8 mouse cellular contexts compared by ENCODE assay signal in genomic region chr6:49236331-49236730, GRCm38 (mm10). TPM values are rescaled to one million over a fixed set of nuclear protein-coding genes. Genes with fewer than 3 reads are reported as not detected.
A peak's percentile ranks its signal among the peaks of the same experiment; 100 is the strongest.
DNase-seq lines count a peak whose midpoint lies in the region; ATAC-seq lines count a peak whose summit lies in the region.

No protein-coding gene starts in this region.

- peaks cover 5% of the 10 kb centered on the region; the same call in 1 of the 2 replicates for H3K4me1 ChIP-seq in embryonic facial prominence, embryonic 10.5 days
- H3K4me1 ChIP-seq in intestine, embryonic 16.5 days (ENCODE audit: control insufficient read depth, insufficient read depth, low read length), result no peaks in the 10 kb centered on the region

- H3K36me3 ChIP-seq in embryonic facial prominence, embryonic 10.5 days (replicated peaks), result peaks cover 9% of the 10 kb centered on the region
- no peaks in the 10 kb centered on the region for H3K36me3 ChIP-seq in intestine, embryonic 16.5 days (ENCODE audit: control insufficient read depth, insufficient read depth, low read length)

- 69% methylated on average over 9 of the region's 9 CpGs for WGBS in embryonic facial prominence, embryonic 10.5 days
- 55% methylated on average over 9 of the region's 9 CpGs for WGBS in intestine, embryonic 16.5 days

- no peak overlapping the region for H3K4me3 ChIP-seq in embryonic facial prominence, embryonic 10.5 days
- no peak overlapping the region for H3K4me3 ChIP-seq in intestine, embryonic 16.5 days (ENCODE audit: low read length)

- intact Hi-C loops in left cerebral cortex, postnatal 14 days (cut with DNase I), result no loop called here

- H3K27me3 ChIP-seq in embryonic facial prominence, embryonic 10.5 days (replicated peaks; ENCODE audit: low read depth, poor library complexity, severe bottlenecking), result no peaks in the 10 kb centered on the region
- no peaks in the 10 kb centered on the region for H3K27me3 ChIP-seq in intestine, embryonic 16.5 days (replicated peaks; ENCODE audit: control insufficient read depth, insufficient read depth, low read length)

- ATAC-seq in granulocyte monocyte progenitor cell, adult 5-6 weeks (replicated peaks; ENCODE audit: poor library complexity, severe bottlenecking), result peak; percentile 100
- ATAC-seq in intestine, embryonic 16.5 days, result peak; percentile 100

- H3K9ac ChIP-seq in intestine, embryonic 16.5 days (ENCODE audit: low read depth, low read length), result no peak overlapping the region

- H3K9me3 ChIP-seq in embryonic facial prominence, embryonic 10.5 days, result peaks cover 3% of the 10 kb centered on the region; the same call in 1 of the 2 replicates
- no peaks in the 10 kb centered on the region for H3K9me3 ChIP-seq in intestine, embryonic 16.5 days (ENCODE audit: control insufficient read depth, low read length)

- no peak overlapping the region for H3K27ac ChIP-seq in embryonic facial prominence, embryonic 10.5 days (replicated peaks)
- no peak overlapping the region for H3K27ac ChIP-seq in intestine, embryonic 16.5 days (ENCODE audit: low read length)

- no peak overlapping the region for H3K4me2 ChIP-seq in intestine, embryonic 16.5 days (ENCODE audit: low read depth, low read length)

- peak; percentile 100 for DNase-seq in adrenal gland, adult 18-20 months (ENCODE audit: low spot score in 2 of 2)
- peak; percentile 66 for DNase-seq in embryonic facial prominence, embryonic 10.5 days (ENCODE audit: low spot score)
- DNase-seq in left cerebral cortex, postnatal 14 days (ENCODE audit: low spot score in 2 of 2), result peak; percentile 100
- peak; percentile 99 for DNase-seq in mesoderm, embryonic 11.5 days (ENCODE audit: low read depth, low spot score)
- peak; percentile 100 for DNase-seq in right cerebral cortex, postnatal 25 days
- DNase-seq in urinary bladder, postnatal 4 days (ENCODE audit: low spot score in 2 of 2), result peak; percentile 100

RNA-seq across cellular contexts. Expression of gene Igf2bp3, which starts 21.6 kb away (rescaled TPM):
- under 1 TPM in 1 of 2 experiments, not detected in 1; 0.10 TPM for total RNA-seq in adrenal gland, adult 18-20 months (2021)
- polyA plus RNA-seq in embryonic facial prominence, embryonic 10.5 days (2016; fragmentation: Nextera tagmentation; extraction: Ambion mirVana), result 159 TPM in 2 replicates
- 0.26 TPM in 1 of 2 replicates, not detected in the other for total RNA-seq in granulocyte monocyte progenitor cell, adult 5-6 weeks (2014; fragmentation: Nextera tagmentation)
- under 0.01 and 0.09 TPM in 2 replicates for total RNA-seq in granulocyte monocyte progenitor cell, adult 5-6 weeks (2017)
- 78.7 and 81.9 TPM in 2 replicates for polyA plus RNA-seq in intestine, embryonic 16.5 days (2015; fragmentation: Nextera tagmentation; extraction: Ambion mirVana)
- under 1 TPM; 0.18 to 0.47 TPM for total RNA-seq in left cerebral cortex, postnatal 14 days (2021)

RNA-seq across cellular contexts. Expression of gene Tra2a, which starts 27.5 kb away (rescaled TPM):
- 100 to 1,000 TPM; 102 to 111 TPM for total RNA-seq in adrenal gland, adult 18-20 months (2021)
- polyA plus RNA-seq in embryonic facial prominence, embryonic 10.5 days (2016; fragmentation: Nextera tagmentation; extraction: Ambion mirVana), result 123 and 132 TPM in 2 replicates
- total RNA-seq in granulocyte monocyte progenitor cell, adult 5-6 weeks (2014; fragmentation: Nextera tagmentation), result 171 and 173 TPM in 2 replicates
- total RNA-seq in granulocyte monocyte progenitor cell, adult 5-6 weeks (2017), result 179 and 205 TPM in 2 replicates
- polyA plus RNA-seq in intestine, embryonic 16.5 days (2015; fragmentation: Nextera tagmentation; extraction: Ambion mirVana), result 68.7 and 71.3 TPM in 2 replicates
- 10 to 100 TPM; 66.6 to 82.9 TPM for total RNA-seq in left cerebral cortex, postnatal 14 days (2021)
